Mouse (Mus musculus) hematopoietic stem cell, adult 5-6 weeks (primary cell): ENCODE data around the gene Fastkd1. TPM values are rescaled to one million over a fixed set of nuclear protein-coding genes. Genes with fewer than 3 reads are reported as not detected.

Experiments
- total RNA-seq: library from RNA; stranded (forward); fragments of 172-1452, 232-1000 nt; gene quantifications from 2 replicates; pipeline ENCODE4 v1.2.3, GENCODE M21; 2017

The Fastkd1 gene
- total RNA-seq, 1 experiment from 2014 or later, result 18.6 TPM

Other genes with a start within 250 kb of the Fastkd1 start
- gene Lrp2, start 127.5 kb downstream of the Fastkd1 start, total RNA-seq, result not detected in 2 replicates
- 6.3 TPM in 2 replicates for gene Bbs5, start 66.3 kb downstream of the Fastkd1 start, total RNA-seq
- gene Klhl41, start 43.4 kb downstream of the Fastkd1 start, total RNA-seq, result not detected in 2 replicates
- gene Ppig, start 9.0 kb upstream of the Fastkd1 start, total RNA-seq, result 86.2 and 112 TPM in 2 replicates
- gene Ccdc173, start 76.1 kb upstream of the Fastkd1 start, total RNA-seq, result 4.5 and 8.9 TPM in 2 replicates
- gene Phospho2, start 76.1 kb upstream of the Fastkd1 start, total RNA-seq, result 30.1 and 35.8 TPM in 2 replicates
- 23.3 and 36.3 TPM in 2 replicates for gene Klhl23, start 108.4 kb upstream of the Fastkd1 start, total RNA-seq
- 543 and 668 TPM in 2 replicates for gene Ssb, start 148.0 kb upstream of the Fastkd1 start, total RNA-seq
- gene Mettl5, start 172.1 kb upstream of the Fastkd1 start, total RNA-seq, result 36.4 and 42.1 TPM in 2 replicates
- 55.3 and 62.1 TPM in 2 replicates for gene Ubr3, start 183.7 kb upstream of the Fastkd1 start, total RNA-seq